Mouse (Mus musculus) lung, adult 2 months (tissue): ENCODE results near the gene Ror2.

Source experiments
- CTCF ChIP-seq: fragments of 200-500 bp; IDR thresholded peaks from 2 replicates; pipeline ENCODE4 v1.5.1; 2011; ENCODE audit warnings: mild to moderate bottlenecking, low read length, control low read depth; ENCODE audit not compliant: insufficient read depth
- POLR2A ChIP-seq: fragments of 200-500 bp; IDR thresholded peaks from 2 replicates; pipeline ENCODE4 v1.6.1; 2011; ENCODE audit warnings: low read depth, mild to moderate bottlenecking, control low read depth, low read length, borderline replicate concordance; ENCODE audit errors: extremely low read depth

DNA sequence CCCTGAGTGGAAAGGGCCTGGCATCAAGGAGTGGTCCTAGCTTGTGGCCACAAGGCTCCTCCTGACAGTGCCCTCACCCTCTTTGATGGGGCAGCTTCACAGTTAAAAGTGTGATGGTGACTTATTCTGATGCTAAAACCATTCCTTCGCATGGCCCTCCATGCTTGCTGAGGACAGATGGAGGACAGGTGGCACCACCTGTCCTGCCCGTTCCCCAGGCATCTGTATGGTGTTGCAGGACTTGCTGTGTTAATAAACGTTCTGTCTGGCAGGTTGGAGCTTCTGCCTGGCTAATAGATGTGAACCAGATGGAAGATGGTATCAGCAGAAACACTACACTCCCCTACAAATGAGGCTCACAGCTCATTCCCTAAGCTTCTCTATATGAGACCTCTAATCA, 140.4 kb downstream of the Ror2 start:
- TF ChIP-seq CTCF, result no peak
- TF ChIP-seq POLR2A, result no peak
